Mouse (Mus musculus): ENCODE measurements around the gene Armh3. TPM values are rescaled to one million over a fixed set of nuclear protein-coding genes. Genes with fewer than 3 reads are reported as not detected.

The Armh3 gene
- total and polyA plus RNA-seq, 3 experiments = 4.1 to 10.8 TPM; not detected in 1

DNA sequence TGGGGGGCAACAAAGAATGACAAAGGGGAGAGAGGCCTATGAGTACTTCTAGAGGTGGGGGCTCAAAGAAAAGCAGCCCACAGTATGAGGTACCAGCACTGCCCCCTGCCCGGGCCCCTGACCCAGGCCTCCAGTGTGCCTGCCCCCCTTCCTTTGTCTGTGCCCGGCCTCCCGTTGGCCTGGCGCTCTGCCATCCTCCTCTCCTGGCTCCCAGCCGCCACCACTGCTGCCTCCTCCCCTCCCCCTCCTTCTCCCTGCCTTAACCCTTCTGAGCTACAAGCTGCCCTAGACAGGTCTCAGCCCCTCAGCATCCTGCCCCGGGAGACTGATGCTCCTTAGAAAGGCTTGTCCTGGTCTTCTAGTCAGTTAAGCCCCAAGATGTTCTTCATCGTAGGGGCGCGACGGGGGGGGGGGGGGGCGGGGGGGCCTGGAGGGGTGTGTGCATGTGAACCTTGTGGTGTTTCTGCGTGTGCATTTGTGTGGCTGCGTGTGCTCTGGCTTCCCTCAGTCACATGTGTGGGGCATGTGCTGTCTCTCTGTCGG, 43.7 kb upstream of the Armh3 start:
- TF ChIP-seq POLR2AphosphoS2 (IDR thresholded peaks at IDR 0.05; ENCODE audit: low read length) (no peak), RCOR1 (IDR thresholded peaks at IDR 0.05; ENCODE audit: low read depth, low read length) (peak; percentile 9; the same call in 1 of the 2 replicates), TAL1 (IDR thresholded peaks at IDR 0.05; ENCODE audit: low read length) (no peak), HCFC1 (IDR thresholded peaks at IDR 0.05; ENCODE audit: low read depth, low read length) (peak; percentile 52; the same call in 1 of the 2 replicates), CHD2 (IDR thresholded peaks at IDR 0.05; ENCODE audit: low read length) (peak; percentile 79), EP300 (IDR thresholded peaks at IDR 0.05; ENCODE audit: low read depth in 1 of 2, low read length in 2 of 2) (peak; percentile 57 to 76), NRF1 (IDR thresholded peaks at IDR 0.05; ENCODE audit: insufficient read depth, low read depth, low read length, poor library complexity, severe bottlenecking) (no peak), ZC3H11A (IDR thresholded peaks at IDR 0.05; ENCODE audit: low read depth, low read length) (no peak), USF2 (IDR thresholded peaks at IDR 0.05; ENCODE audit: borderline replicate concordance in 1 of 2, insufficient read depth in 1 of 2, low read depth in 1 of 2, low read length in 2 of 2) (no peak), GATA1 (IDR thresholded peaks at IDR 0.05; ENCODE audit: low read depth, low read length) (no peak), USF1 (IDR thresholded peaks at IDR 0.05; ENCODE audit: low read depth, low read length) (peak; percentile 33; the same call in 1 of the 2 replicates), MXI1 (IDR thresholded peaks at IDR 0.05; ENCODE audit: low read depth, low read length) (peak; percentile 85; the same call in 1 of the 2 replicates), POLR2AphosphoS5 (IDR thresholded peaks at IDR 0.05; ENCODE audit: borderline replicate concordance, low read depth, low read length) (no peak), CHD1 (IDR thresholded peaks at IDR 0.05; ENCODE audit: low read depth, low read length) (0 out of 2 replicates have a peak, but pooled peaks have one; percentile 71), MAZ (IDR thresholded peaks at IDR 0.05; ENCODE audit: low read depth, low read length) (peak; percentile 96), TCF12 (IDR thresholded peaks at IDR 0.05; ENCODE audit: low read depth, low read length) (peak; percentile 74), TBP (IDR thresholded peaks at IDR 0.05; ENCODE audit: low read depth, low read length) (no peak), POLR2A (IDR thresholded peaks at IDR 0.05; ENCODE audit: control insufficient read depth in 1 of 2, insufficient read depth in 1 of 2, low read depth in 1 of 2, low read length in 2 of 2, poor library complexity in 1 of 2) (0 out of 4 replicates have a peak, but pooled peaks have one; percentile 27 to 28), ETS1 (IDR thresholded peaks at IDR 0.05; ENCODE audit: low read depth, low read length) (peak; percentile 79), SIN3A (IDR thresholded peaks at IDR 0.05; ENCODE audit: low read length) (peak; percentile 88), ELF1 (IDR thresholded peaks at IDR 0.05; ENCODE audit: low read depth, low read length) (peak; percentile 36; the same call in 1 of the 2 replicates), NELFE (IDR thresholded peaks at IDR 0.05; ENCODE audit: low read depth, low read length) (peak; percentile 5; the same call in 1 of the 2 replicates)
- peak overlapping the region; percentile 31 to 37 for H3K4me3 ChIP-seq (ENCODE audit: control insufficient read depth in 1 of 2, insufficient read depth in 1 of 2, low read depth in 2 of 2, low read length in 2 of 2)
- H3K27ac ChIP-seq (ENCODE audit: control insufficient read depth, low read depth, low read length) = peak overlapping the region; percentile 81
- peak overlapping the region; percentile 62 for H3K9ac ChIP-seq (ENCODE audit: control insufficient read depth, low read depth, low read length, poor library complexity, severe bottlenecking)
- H3K36me3 ChIP-seq (ENCODE audit: control insufficient read depth in 1 of 2, insufficient read depth in 2 of 2, low read length in 2 of 2) = peaks cover 0 to 34% of the 10 kb centered on the region in 2 experiments; a peak in 2 of 4 replicates
- no peaks in the 10 kb centered on the region for H3K27me3 ChIP-seq (ENCODE audit: control insufficient read depth in 1 of 2, insufficient read depth in 2 of 2, low read length in 2 of 2)
- peaks cover 74% of the 10 kb centered on the region for H3K79me2 ChIP-seq (ENCODE audit: control insufficient read depth, insufficient read depth, low read length, poor library complexity)
- no peaks in the 10 kb centered on the region for H3K9me3 ChIP-seq (replicated peaks; ENCODE audit: insufficient read depth, low read length)
- DNase-seq (ENCODE audit: low read depth, low spot score) = peak; percentile 92
- peaks cover 25 to 43% of the 10 kb centered on the region in 2 experiments for H3K4me1 ChIP-seq (ENCODE audit: control insufficient read depth in 1 of 2, insufficient read depth in 2 of 2, low read length in 2 of 2)

All from MEL (cell line).